Mouse (Mus musculus) hindbrain, embryonic 15.5 days (tissue): ENCODE measurements around the gene Tm9sf2. TPM values are rescaled to one million over a fixed set of nuclear protein-coding genes. Genes with fewer than 3 reads are reported as not detected.
"Not testable (repeated sequence)": the region's sequence is repeated elsewhere in the genome, so short reads cannot be mapped to it uniquely, and the experiment has no call there.

Experiments used
- ATAC-seq: fragments of 200-750 bp; cut with Nextera tagmentation; 2 replicates; pipeline ENCODE4 v1.8.0; 2017; ENCODE audit warnings: low read depth, moderate number of reproducible peaks, moderate TSS enrichment; ENCODE audit not compliant: low FRiP score
- H3K27ac ChIP-seq: fragments of 300-500 bp; sonication (generic); replicated peaks from 2 replicates; pipeline ENCODE4 v1.5.1; 2015; ENCODE audit warnings: mild to moderate bottlenecking, inconsistent platforms
- H3K27me3 ChIP-seq: fragments of 300-500 bp; sonication (generic); 2 replicates; pipeline ENCODE4 v1.6.1; 2015; ENCODE audit warnings: control low read depth, inconsistent platforms
- H3K36me3 ChIP-seq: fragments of 300-500 bp; sonication (generic); 2 replicates; pipeline ENCODE4 v1.6.1; 2015; ENCODE audit warnings: control low read depth, inconsistent platforms
- H3K4me1 ChIP-seq: fragments of 300-500 bp; sonication (generic); replicated peaks from 2 replicates; pipeline ENCODE4 v1.6.1; 2015; ENCODE audit warnings: control low read depth, inconsistent platforms
- H3K4me2 ChIP-seq: fragments of 300-500 bp; sonication (generic); 2 replicates; pipeline ENCODE4 v1.6.1; 2015; ENCODE audit warnings: moderate library complexity, mild to moderate bottlenecking, inconsistent platforms
- H3K4me3 ChIP-seq: fragments of 300-500 bp; sonication (generic); 2 replicates; pipeline ENCODE4 v1.5.1; 2015; ENCODE audit warnings: mild to moderate bottlenecking, inconsistent platforms
- H3K9ac ChIP-seq: fragments of 300-500 bp; sonication (generic); 2 replicates; pipeline ENCODE4 v1.6.1; 2015; ENCODE audit warnings: inconsistent platforms
- H3K9me3 ChIP-seq: fragments of 300-500 bp; sonication (generic); 2 replicates; pipeline ENCODE4 v1.6.1; 2016; ENCODE audit warnings: control low read depth, inconsistent platforms
- WGBS: fragments of 180-500 bp; shearing (Covaris S2); methylation state at CpG from one replicate; pipeline ENCODE4 v1.1.7; 2015; 5-methylcytosine and 5-hydroxymethylcytosine counted together
- polyA plus RNA-seq: library from polyadenylated mRNA; unstranded; fragments of >200 nt; fragmentation: Nextera tagmentation; extraction: Ambion mirVana; gene quantifications from 2 replicates; pipeline ENCODE4 v1.2.1, GENCODE M21; 2015

Gene Tm9sf2
- polyA plus RNA-seq: 108 and 115 TPM in 2 replicates

GRCm38 (mm10) chr14:122106822-122107468 is at the start of gene Tm9sf2:
Tm9sf2 (plus strand) TSS chr14:122107038.
- H3K4me2 ChIP-seq: peak within 1 kb of the TSS; percentile 55
- no peaks in the 10 kb centered on the region for H3K27me3 ChIP-seq
- H3K9ac ChIP-seq: peak within 1 kb of the TSS; percentile 93
- H3K27ac ChIP-seq: peak within 1 kb of the TSS; percentile 89
- no peaks in the 10 kb centered on the region for H3K36me3 ChIP-seq
- H3K4me3 ChIP-seq: peak within 1 kb of the TSS; percentile 96
- ATAC-seq: peak; percentile 94
- H3K4me1 ChIP-seq: peaks cover 42% of the 10 kb centered on the region
- under 1% methylated on average over 74 of the region's 76 CpGs for WGBS
- H3K9me3 ChIP-seq: no peaks in the 10 kb centered on the region

- H3K4me1 ChIP-seq: no peaks in the 10 kb centered on the region
- no peaks in the 10 kb centered on the region for H3K36me3 ChIP-seq
- no peak overlapping the region for H3K9ac ChIP-seq
- no peak overlapping the region for H3K4me2 ChIP-seq
- 49% methylated on average over 2 of the region's 2 CpGs for WGBS
- no peak overlapping the region for H3K27ac ChIP-seq
- H3K27me3 ChIP-seq: no peaks in the 10 kb centered on the region
- no peaks in the 10 kb centered on the region for H3K9me3 ChIP-seq
- ATAC-seq: no peak
- H3K4me3 ChIP-seq: no peak overlapping the region
Measured at GRCm38 (mm10) chr14:122057941-122058346, 48.9 kb upstream of the Tm9sf2 start.

- no peak overlapping the region for H3K9ac ChIP-seq
- no peaks in the 10 kb centered on the region for H3K36me3 ChIP-seq
- no peak overlapping the region for H3K4me2 ChIP-seq
- 0 out of 2 replicates have a peak, but pooled peaks have one; percentile 46 for ATAC-seq
- no peaks in the 10 kb centered on the region for H3K4me1 ChIP-seq
- H3K4me3 ChIP-seq: no peak overlapping the region
- no peaks in the 10 kb centered on the region for H3K9me3 ChIP-seq
- no peak overlapping the region for H3K27ac ChIP-seq
- H3K27me3 ChIP-seq: no peaks in the 10 kb centered on the region
- WGBS: 12% methylated on average over 3 of the region's 3 CpGs
Measured at GRCm38 (mm10) chr14:122060642-122061041, 46.2 kb upstream of the Tm9sf2 start.

- Histone ChIP-seq H3K4me3 (no peak overlapping the region), H3K9ac (no peak overlapping the region), H3K27ac (no peak overlapping the region), H3K4me2 (no peak overlapping the region), H3K9me3 (no peaks in the 10 kb centered on the region), H3K27me3 (no peaks in the 10 kb centered on the region), H3K4me1 (no peaks in the 10 kb centered on the region), H3K36me3 (no peaks in the 10 kb centered on the region)
- 87% methylated on average over 6 of the region's 6 CpGs for WGBS
- no peak for ATAC-seq
Measured at GRCm38 (mm10) chr14:122061376-122061775, 45.5 kb upstream of the Tm9sf2 start.

GRCm38 (mm10) chr14:122062411-122063090 is 44.3 kb upstream of the Tm9sf2 start:
- Histone ChIP-seq H3K36me3 (no peaks in the 10 kb centered on the region), H3K27ac (no peak overlapping the region), H3K4me2 (no peak overlapping the region), H3K9me3 (no peaks in the 10 kb centered on the region), H3K27me3 (no peaks in the 10 kb centered on the region), H3K4me3 (no peak overlapping the region), H3K4me1 (no peaks in the 10 kb centered on the region), H3K9ac (no peak overlapping the region)
- 86% methylated on average over 10 of the region's 10 CpGs for WGBS
- ATAC-seq: no peak

- Histone ChIP-seq H3K4me2 (no peak overlapping the region), H3K4me1 (no peaks in the 10 kb centered on the region), H3K9me3 (no peaks in the 10 kb centered on the region), H3K4me3 (no peak overlapping the region), H3K27me3 (no peaks in the 10 kb centered on the region), H3K27ac (no peak overlapping the region), H3K9ac (no peak overlapping the region), H3K36me3 (no peaks in the 10 kb centered on the region)
- 78% methylated on average over 5 of the region's 5 CpGs for WGBS
- ATAC-seq: no peak
Measured at GRCm38 (mm10) chr14:122063599-122063998, 43.2 kb upstream of the Tm9sf2 start.

- Histone ChIP-seq H3K4me1 (no peaks in the 10 kb centered on the region), H3K27me3 (no peaks in the 10 kb centered on the region), H3K4me2 (no peak overlapping the region), H3K9ac (no peak overlapping the region), H3K4me3 (no peak overlapping the region), H3K9me3 (no peaks in the 10 kb centered on the region), H3K36me3 (no peaks in the 10 kb centered on the region), H3K27ac (no peak overlapping the region)
- ATAC-seq: no peak
- 1% methylated on average over 2 of the region's 2 CpGs for WGBS
Measured at GRCm38 (mm10) chr14:122064519-122064918, 42.3 kb upstream of the Tm9sf2 start.

GRCm38 (mm10) chr14:122066243-122066642 is 40.6 kb upstream of the Tm9sf2 start:
- Histone ChIP-seq H3K4me3 (no peak overlapping the region), H3K27ac (no peak overlapping the region), H3K4me1 (no peaks in the 10 kb centered on the region), H3K36me3 (no peaks in the 10 kb centered on the region), H3K9ac (no peak overlapping the region), H3K27me3 (no peaks in the 10 kb centered on the region), H3K9me3 (no peaks in the 10 kb centered on the region), H3K4me2 (no peak overlapping the region)
- WGBS: 83% methylated on average over 4 of the region's 4 CpGs
- ATAC-seq: no peak

- not testable (repeated sequence) for H3K27ac ChIP-seq, ATAC-seq, H3K9me3 ChIP-seq, H3K9ac ChIP-seq, H3K36me3 ChIP-seq, H3K27me3 ChIP-seq, H3K4me2 ChIP-seq, H3K4me3 ChIP-seq, H3K4me1 ChIP-seq
- WGBS: 29% methylated on average over 3 of the region's 3 CpGs
Measured at GRCm38 (mm10) chr14:122068036-122068435, 38.8 kb upstream of the Tm9sf2 start.

GRCm38 (mm10) chr14:122068801-122069695 is 37.8 kb upstream of the Tm9sf2 start:
- H3K9me3 ChIP-seq: no peaks in the 10 kb centered on the region
- 60% methylated on average over 11 of the region's 11 CpGs for WGBS
- H3K27ac ChIP-seq: no peak overlapping the region
- no peaks in the 10 kb centered on the region for H3K4me1 ChIP-seq
- no peak overlapping the region for H3K4me3 ChIP-seq
- H3K36me3 ChIP-seq: no peaks in the 10 kb centered on the region
- H3K4me2 ChIP-seq: no peak overlapping the region
- no peaks in the 10 kb centered on the region for H3K27me3 ChIP-seq
- no peak for ATAC-seq
- H3K9ac ChIP-seq: no peak overlapping the region

GRCm38 (mm10) chr14:122069948-122070347 is 36.9 kb upstream of the Tm9sf2 start:
- ATAC-seq: no peak
- Histone ChIP-seq H3K4me2 (no peak overlapping the region), H3K36me3 (no peaks in the 10 kb centered on the region), H3K9ac (no peak overlapping the region), H3K9me3 (no peaks in the 10 kb centered on the region), H3K27ac (no peak overlapping the region), H3K4me1 (no peaks in the 10 kb centered on the region), H3K4me3 (no peak overlapping the region), H3K27me3 (no peaks in the 10 kb centered on the region)
- WGBS: 85% methylated on average over 3 of the region's 3 CpGs

- H3K27ac ChIP-seq: no peak overlapping the region
- no peaks in the 10 kb centered on the region for H3K4me1 ChIP-seq
- H3K27me3 ChIP-seq: no peaks in the 10 kb centered on the region
- no peak for ATAC-seq
- WGBS: 97% methylated on average over 5 of the region's 5 CpGs
- no peaks in the 10 kb centered on the region for H3K9me3 ChIP-seq
- no peak overlapping the region for H3K9ac ChIP-seq
- H3K4me3 ChIP-seq: no peak overlapping the region
- H3K4me2 ChIP-seq: no peak overlapping the region
- H3K36me3 ChIP-seq: no peaks in the 10 kb centered on the region
Measured at GRCm38 (mm10) chr14:122073422-122073821, 33.4 kb upstream of the Tm9sf2 start.
